Mouse (Mus musculus) left cerebral cortex, adult 11 months (tissue): Measurements from ENCODE around the gene Tdpoz1.
"Not testable (repeated sequence)": the region's sequence is repeated elsewhere in the genome, so short reads cannot be mapped to it uniquely, and the experiment has no call there.

Source experiments
- DNase-seq: peaks from one replicate; pipeline ENCODE4 v3.0.0; 2022; ENCODE audit warnings: low spot score

Gene Tdpoz1

GRCm38 (mm10) chr3:93676210-93676609 is at the start of gene Tdpoz1:
Tdpoz1 (minus strand) TSS chr3:93676310.
- DNase-seq: not testable (repeated sequence)

- DNase-seq: not testable (repeated sequence)
These were observed 33.0 kb upstream of the Tdpoz1 start for GRCm38 (mm10) chr3:93708969-93709637.

GRCm38 (mm10) chr3:93692970-93693369 is 16.9 kb upstream of the Tdpoz1 start, which contains the start of gene Gm37596:
Gm37596 (minus strand) TSS chr3:93693070.
- not testable (repeated sequence) for DNase-seq

DNA sequence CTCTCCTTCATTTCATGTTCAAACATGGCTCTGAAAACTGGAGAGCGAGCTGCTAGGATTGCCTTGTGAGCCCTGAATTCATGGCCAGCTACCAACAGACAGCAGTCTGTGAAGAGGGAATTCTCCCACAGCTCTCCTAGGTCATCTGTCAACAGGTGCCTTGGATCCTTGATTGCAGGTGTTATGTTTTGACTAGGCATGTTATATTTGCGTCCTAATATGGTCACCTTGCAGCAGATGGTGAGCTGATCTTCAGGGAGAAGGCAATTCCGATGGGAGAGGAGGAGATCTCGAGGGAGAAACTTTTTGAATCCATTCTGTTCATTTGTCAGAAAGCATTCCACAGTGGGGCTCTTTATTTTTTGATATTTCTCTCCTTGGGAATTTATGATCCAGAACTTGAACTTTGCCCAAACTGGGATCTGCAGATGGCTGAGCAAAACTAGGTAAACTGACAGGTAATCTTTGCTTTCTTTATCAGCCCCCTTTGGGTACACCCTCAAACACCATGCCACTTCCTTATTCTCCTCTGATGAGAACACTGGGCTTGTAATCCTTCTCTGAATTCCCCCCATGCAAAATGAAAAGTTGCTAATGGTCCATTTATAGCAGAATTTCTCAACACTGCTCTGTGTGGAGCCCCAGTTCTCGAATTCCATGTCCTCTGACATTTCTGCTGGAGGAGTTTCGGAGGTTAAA is 5.2 kb downstream of the Tdpoz1 start:
- not testable (repeated sequence) for DNase-seq

- no peak for DNase-seq
These were observed 21.9 kb downstream of the Tdpoz1 start for GRCm38 (mm10) chr3:93654260-93654659.

DNA sequence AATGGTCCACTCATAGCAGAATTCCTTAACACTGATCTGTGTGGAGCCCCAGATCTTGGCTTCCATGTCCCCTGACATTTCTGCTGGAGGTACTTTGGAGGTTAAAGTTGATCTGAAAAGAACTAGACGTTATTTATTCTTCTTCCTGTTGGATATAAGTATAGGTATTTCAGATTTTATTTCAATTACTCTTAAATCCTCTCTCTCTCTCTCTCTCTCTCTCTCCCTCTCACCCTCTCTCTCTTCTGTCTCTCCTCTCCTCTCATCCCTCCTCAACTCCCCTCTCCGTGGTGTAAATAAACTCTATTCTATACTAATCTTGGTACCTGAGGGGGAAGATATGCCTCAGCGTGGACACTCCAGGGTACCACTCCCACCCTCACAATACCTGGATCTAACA is 23.5 kb downstream of the Tdpoz1 start, which contains the start of gene Tdpoz2:
TSS of gene Tdpoz2 (minus strand) at position 101 of the 400 bp plus-strand sequence.
- DNase-seq: no peak

DNA sequence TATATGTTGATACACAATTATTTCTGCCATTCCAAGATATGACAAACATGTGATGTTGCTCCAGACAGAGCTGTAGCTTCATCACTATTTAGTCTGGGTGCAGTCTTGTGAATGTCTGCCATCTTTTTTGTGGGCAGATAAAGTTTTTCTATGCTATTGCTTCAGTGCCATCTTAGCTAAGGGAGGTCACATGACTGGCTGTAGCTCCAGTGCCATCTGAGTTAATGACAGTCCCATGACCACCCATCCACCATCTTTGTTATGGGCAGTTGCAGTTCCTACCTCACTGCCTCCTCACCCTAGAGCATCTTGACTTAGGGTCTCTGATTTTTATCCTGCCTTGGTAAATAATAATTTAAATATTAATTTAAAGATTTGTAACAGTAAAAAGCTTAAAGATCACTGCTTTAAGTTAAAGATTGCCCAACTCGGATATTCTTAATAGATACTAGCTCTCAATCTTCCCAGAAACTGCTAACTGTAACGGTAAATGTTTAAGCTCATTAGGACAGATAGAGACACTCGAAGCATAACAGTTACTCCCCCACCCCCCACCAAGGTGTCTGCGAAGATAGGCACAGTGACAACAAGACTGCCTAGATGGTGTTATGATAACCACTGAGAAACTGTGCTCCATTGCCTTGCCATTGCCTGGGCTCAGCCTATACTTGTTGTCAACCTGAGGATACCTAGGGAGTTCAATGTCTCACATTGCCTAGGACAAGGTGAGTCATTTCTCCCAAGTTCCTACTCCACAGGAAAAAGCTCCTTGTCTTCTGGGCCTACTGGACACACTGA is 45.0 kb downstream of the Tdpoz1 start:
- not testable (repeated sequence) for DNase-seq
